Mouse (Mus musculus) hindbrain, embryonic 10.5 days (tissue): Measurements from ENCODE around the gene Arhgap24. TPM values are rescaled to one million over a fixed set of nuclear protein-coding genes. Genes with fewer than 3 reads are reported as not detected.
"Not testable (repeated sequence)": the region's sequence is repeated elsewhere in the genome, so short reads cannot be mapped to it uniquely, and the experiment has no call there.

Experiments used
- DNase-seq: peaks from one replicate; pipeline ENCODE4 v3.0.0-alpha.2; 2017; ENCODE audit warnings: low spot score
- H3K27ac ChIP-seq: fragments of 300-500 bp; sonication (generic); 2 replicates; pipeline ENCODE4 v1.5.1; 2016; ENCODE audit warnings: mild to moderate bottlenecking, moderate library complexity
- H3K27me3 ChIP-seq: fragments of 300-500 bp; sonication (generic); 2 replicates; pipeline ENCODE4 v1.6.1; 2016; ENCODE audit warnings: mild to moderate bottlenecking; ENCODE audit not compliant: poor library complexity, insufficient read depth, severe bottlenecking
- H3K36me3 ChIP-seq: fragments of 300-500 bp; sonication (generic); 2 replicates; pipeline ENCODE4 v1.6.1; 2016; ENCODE audit warnings: mild to moderate bottlenecking, moderate library complexity
- H3K4me1 ChIP-seq: fragments of 300-500 bp; sonication (generic); replicated peaks from 2 replicates; pipeline ENCODE4 v1.6.1; 2016; ENCODE audit warnings: mild to moderate bottlenecking
- H3K4me3 ChIP-seq: fragments of 300-500 bp; sonication (generic); 2 replicates; pipeline ENCODE4 v1.5.1; 2016; ENCODE audit warnings: mild to moderate bottlenecking, moderate library complexity
- H3K9me3 ChIP-seq: fragments of 300-500 bp; sonication (generic); 2 replicates; pipeline ENCODE4 v1.6.1; 2016; ENCODE audit warnings: mild to moderate bottlenecking, moderate library complexity
- WGBS: fragments of 180-500 bp; shearing (Covaris S2); methylation state at CpG from one replicate; pipeline ENCODE4 v1.1.7; 2016; 5-methylcytosine and 5-hydroxymethylcytosine counted together
- polyA plus RNA-seq: library from polyadenylated mRNA; unstranded; fragments of >200 nt; fragmentation: Nextera tagmentation; extraction: Ambion mirVana; gene quantifications from 2 replicates; pipeline ENCODE4 v1.2.1, GENCODE M21; 2016

Gene Arhgap24
- polyA plus RNA-seq, 1 experiment from 2014 or later, result 5.3 TPM

- H3K36me3 ChIP-seq, result no peaks in the 10 kb centered on the region
- H3K27ac ChIP-seq, result no peak overlapping the region
- H3K4me1 ChIP-seq, result peaks cover 4% of the 10 kb centered on the region; the same call in 1 of the 2 replicates
- H3K4me3 ChIP-seq, result no peak overlapping the region
- no peaks in the 10 kb centered on the region for H3K9me3 ChIP-seq
- H3K27me3 ChIP-seq, result no peaks in the 10 kb centered on the region
- WGBS, result 33% methylated on average over 5 of the region's 5 CpGs
- DNase-seq, result no peak
These were observed 387.0 kb downstream of the Arhgap24 start for GRCm38 (mm10) chr5:102868196-102868595.

GRCm38 (mm10) chr5:102872996-102873395 is 391.8 kb downstream of the Arhgap24 start:
- H3K9me3 ChIP-seq, H3K4me1 ChIP-seq, DNase-seq, H3K27me3 ChIP-seq, H3K27ac ChIP-seq, H3K36me3 ChIP-seq, H3K4me3 ChIP-seq: not testable (repeated sequence)
- WGBS, result 88% methylated on average over 9 of the region's 9 CpGs

GRCm38 (mm10) chr5:102874605-102875298 is 393.6 kb downstream of the Arhgap24 start:
- H3K9me3 ChIP-seq, result no peaks in the 10 kb centered on the region
- peak; percentile 52 for DNase-seq
- no peaks in the 10 kb centered on the region for H3K36me3 ChIP-seq
- WGBS, result 49% methylated on average over 11 of the region's 11 CpGs
- no peak overlapping the region for H3K4me3 ChIP-seq
- H3K27ac ChIP-seq, result no peak overlapping the region
- H3K27me3 ChIP-seq, result no peaks in the 10 kb centered on the region
- H3K4me1 ChIP-seq, result no peaks in the 10 kb centered on the region

GRCm38 (mm10) chr5:102875628-102876027 is 394.4 kb downstream of the Arhgap24 start:
- Histone ChIP-seq H3K27me3 (no peaks in the 10 kb centered on the region), H3K27ac (no peak overlapping the region), H3K4me3 (no peak overlapping the region), H3K36me3 (no peaks in the 10 kb centered on the region), H3K9me3 (no peaks in the 10 kb centered on the region), H3K4me1 (no peaks in the 10 kb centered on the region)
- DNase-seq, result no peak
- 72% methylated on average over 16 of the region's 16 CpGs for WGBS

- WGBS, result 90% methylated on average over 14 of the region's 14 CpGs
- Histone ChIP-seq H3K36me3 (peaks cover 5% of the 10 kb centered on the region; the same call in 1 of the 2 replicates), H3K9me3 (no peaks in the 10 kb centered on the region), H3K4me1 (peaks cover 12% of the 10 kb centered on the region), H3K27ac (0 out of 2 replicates have a peak overlapping the region, but pooled peaks have one; percentile 3), H3K4me3 (no peak overlapping the region), H3K27me3 (no peaks in the 10 kb centered on the region)
- DNase-seq, result no peak
These were observed 407.4 kb downstream of the Arhgap24 start for GRCm38 (mm10) chr5:102888482-102889162.

- Histone ChIP-seq H3K4me3 (no peak overlapping the region), H3K27me3 (no peaks in the 10 kb centered on the region), H3K9me3 (no peaks in the 10 kb centered on the region), H3K27ac (no peak overlapping the region), H3K36me3 (peaks cover 5% of the 10 kb centered on the region; the same call in 1 of the 2 replicates), H3K4me1 (peaks cover 12% of the 10 kb centered on the region)
- WGBS, result 90% methylated on average over 2 of the region's 2 CpGs
- no peak for DNase-seq
These were observed 407.9 kb downstream of the Arhgap24 start for GRCm38 (mm10) chr5:102889163-102889488.

- peaks cover 12% of the 10 kb centered on the region for H3K4me1 ChIP-seq
- H3K27ac ChIP-seq, result no peak overlapping the region
- H3K27me3 ChIP-seq, result no peaks in the 10 kb centered on the region
- peaks cover 5% of the 10 kb centered on the region; the same call in 1 of the 2 replicates for H3K36me3 ChIP-seq
- 96% methylated on average over 11 of the region's 11 CpGs for WGBS
- H3K4me3 ChIP-seq, result no peak overlapping the region
- no peak for DNase-seq
- no peaks in the 10 kb centered on the region for H3K9me3 ChIP-seq
These were observed 411.0 kb downstream of the Arhgap24 start for GRCm38 (mm10) chr5:102892226-102892625.

GRCm38 (mm10) chr5:102898301-102898700 is 417.1 kb downstream of the Arhgap24 start:
- H3K9me3 ChIP-seq, result no peaks in the 10 kb centered on the region
- H3K4me3 ChIP-seq, result no peak overlapping the region
- 0 out of 2 replicates have a peak, but pooled peaks cover 4% of the 10 kb centered on the region for H3K4me1 ChIP-seq
- H3K36me3 ChIP-seq, result no peaks in the 10 kb centered on the region
- 91% methylated on average over 4 of the region's 4 CpGs for WGBS
- H3K27me3 ChIP-seq, result no peaks in the 10 kb centered on the region
- no peak overlapping the region for H3K27ac ChIP-seq
- DNase-seq, result no peak

GRCm38 (mm10) chr5:102899680-102900215 is 418.6 kb downstream of the Arhgap24 start:
- Histone ChIP-seq H3K9me3 (no peaks in the 10 kb centered on the region), H3K27me3 (no peaks in the 10 kb centered on the region), H3K4me3 (no peak overlapping the region), H3K36me3 (no peaks in the 10 kb centered on the region), H3K4me1 (0 out of 2 replicates have a peak, but pooled peaks cover 4% of the 10 kb centered on the region), H3K27ac (no peak overlapping the region)
- DNase-seq, result no peak
- 67% methylated on average over 6 of the region's 6 CpGs for WGBS

GRCm38 (mm10) chr5:102901176-102901575 is 420.0 kb downstream of the Arhgap24 start:
- no peak for DNase-seq
- no peaks in the 10 kb centered on the region for H3K27me3 ChIP-seq
- no peaks in the 10 kb centered on the region for H3K9me3 ChIP-seq
- no peak overlapping the region for H3K27ac ChIP-seq
- H3K4me3 ChIP-seq, result no peak overlapping the region
- H3K4me1 ChIP-seq, result peaks cover 11% of the 10 kb centered on the region; the same call in 1 of the 2 replicates
- H3K36me3 ChIP-seq, result no peaks in the 10 kb centered on the region
- 83% methylated on average over 5 of the region's 5 CpGs for WGBS

GRCm38 (mm10) chr5:102903487-102903886 is 422.3 kb downstream of the Arhgap24 start:
- Histone ChIP-seq H3K27me3 (no peaks in the 10 kb centered on the region), H3K27ac (no peak overlapping the region), H3K4me1 (peaks cover 13% of the 10 kb centered on the region; the same call in 1 of the 2 replicates), H3K9me3 (no peaks in the 10 kb centered on the region), H3K4me3 (no peak overlapping the region), H3K36me3 (no peaks in the 10 kb centered on the region)
- 91% methylated on average over 9 of the region's 9 CpGs for WGBS
- DNase-seq, result no peak

GRCm38 (mm10) chr5:102904066-102904465 is 422.9 kb downstream of the Arhgap24 start:
- no peak overlapping the region for H3K4me3 ChIP-seq
- H3K36me3 ChIP-seq, result no peaks in the 10 kb centered on the region
- H3K27ac ChIP-seq, result no peak overlapping the region
- no peaks in the 10 kb centered on the region for H3K9me3 ChIP-seq
- DNase-seq, result no peak
- no peaks in the 10 kb centered on the region for H3K27me3 ChIP-seq
- 90% methylated on average over 12 of the region's 12 CpGs for WGBS
- peaks cover 9% of the 10 kb centered on the region; the same call in 1 of the 2 replicates for H3K4me1 ChIP-seq
